Mouse (Mus musculus) spleen, adult 2 months (tissue): Measurements from ENCODE around the gene Pias3.

Source experiments
- CTCF ChIP-seq: fragments of 200-500 bp; IDR thresholded peaks from 2 replicates; pipeline ENCODE4 v1.5.1; 2011; ENCODE audit warnings: mild to moderate bottlenecking, inconsistent platforms; ENCODE audit not compliant: insufficient read depth, insufficient read length, insufficient replicate concordance; ENCODE audit errors: extremely low read depth
- POLR2A ChIP-seq: fragments of 200-500 bp; IDR thresholded peaks from 2 replicates; pipeline ENCODE4 v1.6.1; 2011; ENCODE audit warnings: low read depth, low read length, inconsistent platforms

DNA sequence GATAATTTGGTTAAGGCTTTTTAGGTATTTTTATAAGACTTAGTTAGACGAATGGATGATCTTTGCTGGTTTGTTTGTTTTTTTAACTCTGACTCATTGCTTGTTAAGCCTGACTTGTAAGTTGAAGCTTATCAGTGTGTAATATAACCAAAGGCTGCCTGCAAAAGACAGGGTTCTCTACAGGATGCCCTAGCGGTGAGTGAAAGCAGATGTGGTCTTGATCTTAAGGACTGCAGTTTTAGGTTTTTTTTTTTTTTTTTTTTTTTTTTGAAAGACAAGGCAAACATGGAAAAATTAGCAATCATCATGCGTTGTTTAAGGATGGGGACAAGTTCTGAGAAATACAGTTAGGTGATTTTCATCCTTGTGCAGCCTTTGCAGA is 33.2 kb downstream of the Pias3 start:
- TF ChIP-seq POLR2A = no peak
- no peak for TF ChIP-seq CTCF
